Mouse (Mus musculus) common myeloid progenitor, adult 5-6 weeks (primary cell): ENCODE measurements around the gene Trappc11. TPM values are rescaled to one million over a fixed set of nuclear protein-coding genes. Genes with fewer than 3 reads are reported as not detected.

Experiments
- ATAC-seq: replicated peaks from 2 replicates; pipeline ENCODE4 v1.8.0; 2016; ENCODE audit warnings: low read depth, mild to moderate bottlenecking, moderate TSS enrichment, inconsistent platforms; ENCODE audit not compliant: poor library complexity, severe bottlenecking
- total RNA-seq: library from RNA; stranded (forward); fragments of 200-1000, 187-1606 nt; gene quantifications from 2 replicates; pipeline ENCODE4 v1.2.3, GENCODE M21; 2017

The Trappc11 gene
- total RNA-seq = 38.2 and 51.9 TPM in 2 replicates

DNA sequence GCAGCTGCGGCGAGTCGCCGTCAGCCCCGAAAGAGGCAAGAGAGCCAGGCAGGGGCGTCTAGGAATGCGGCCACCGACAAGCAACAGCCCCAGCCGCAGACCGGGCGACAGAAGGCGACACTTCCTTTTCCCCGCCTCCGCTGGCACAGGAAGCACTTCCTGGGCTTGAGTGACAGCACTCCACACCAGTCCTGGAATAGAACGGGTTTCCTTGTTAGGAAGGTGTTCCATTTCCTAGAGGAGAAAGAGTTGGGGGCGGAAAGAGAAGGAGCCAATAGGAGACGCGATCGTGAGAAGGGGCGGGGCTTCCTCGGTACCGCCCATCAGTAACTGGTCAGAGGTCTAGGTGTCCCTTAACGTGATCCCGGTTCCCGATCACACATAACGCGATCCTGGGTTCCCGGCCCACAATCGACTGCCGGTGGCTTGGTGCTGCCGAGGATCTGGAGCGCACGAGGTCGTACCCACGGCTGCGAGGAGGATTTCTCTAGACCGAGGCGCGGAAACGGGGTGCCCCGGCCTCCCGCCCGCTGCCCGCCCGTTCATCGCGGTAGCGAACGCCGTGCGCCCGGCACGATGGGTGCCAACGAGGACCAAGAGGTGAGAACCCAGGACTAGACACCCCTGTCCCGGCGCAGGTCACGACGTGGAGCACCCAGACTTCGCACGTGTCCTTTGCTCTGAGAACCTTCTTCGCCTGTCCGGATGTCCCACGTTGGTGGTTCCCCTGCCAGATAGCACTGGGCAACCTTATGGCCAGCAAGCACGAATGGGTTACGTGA is at the start of gene Trappc11, which contains the start of gene Rwdd4a:
Gene Trappc11 (minus strand): TSS at position 127 of the 782 bp plus-strand sequence.
Gene Rwdd4a (plus strand): TSS at position 321 of the 782 bp plus-strand sequence.
- ATAC-seq = peak; percentile 99

DNA sequence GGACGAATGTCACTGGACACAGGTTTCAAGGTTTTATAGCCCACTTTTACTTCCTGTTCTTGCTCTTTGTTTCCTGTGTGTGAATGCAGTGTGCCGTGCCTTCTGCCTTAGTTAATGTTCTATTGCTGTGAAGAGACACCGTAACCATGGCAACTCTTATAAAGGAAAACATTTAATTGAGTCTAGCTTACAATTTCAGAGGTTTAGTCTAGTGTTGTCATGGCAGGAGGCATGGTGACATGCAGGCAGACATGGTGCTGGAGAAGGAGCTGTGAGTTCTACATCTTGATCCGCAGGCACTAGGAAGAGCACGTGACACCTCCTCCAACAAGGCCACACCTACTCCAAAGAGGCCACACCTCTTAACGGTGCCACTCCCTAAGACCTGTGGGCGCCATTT is 48.2 kb upstream of the Trappc11 start:
- no peak for ATAC-seq

GRCm38 (mm10) chr8:47573482-47573881 is 40.2 kb upstream of the Trappc11 start:
- ATAC-seq = no peak

- ATAC-seq = no peak
Observed at GRCm38 (mm10) chr8:47570161-47570560, 36.9 kb upstream of the Trappc11 start.

DNA sequence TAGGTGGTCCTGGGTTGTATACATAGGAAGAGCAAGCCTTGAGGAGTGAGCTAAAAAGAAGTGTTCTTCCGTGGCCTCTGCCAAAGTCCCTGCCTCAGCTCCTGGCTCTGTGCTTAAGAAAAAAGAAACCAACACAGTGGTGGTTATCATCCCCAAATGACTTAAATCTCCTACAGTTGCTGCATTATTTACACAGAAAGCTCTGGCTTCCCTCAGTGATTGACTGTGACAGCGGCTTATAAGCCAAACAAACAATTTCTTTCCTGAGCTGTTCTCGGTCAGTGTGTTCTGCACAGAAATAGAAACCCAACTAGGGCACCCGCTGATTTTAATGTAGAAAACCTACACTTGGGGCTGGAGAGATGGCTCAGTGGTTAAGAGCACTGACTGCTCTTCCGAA is 34.8 kb upstream of the Trappc11 start:
- no peak for ATAC-seq

DNA sequence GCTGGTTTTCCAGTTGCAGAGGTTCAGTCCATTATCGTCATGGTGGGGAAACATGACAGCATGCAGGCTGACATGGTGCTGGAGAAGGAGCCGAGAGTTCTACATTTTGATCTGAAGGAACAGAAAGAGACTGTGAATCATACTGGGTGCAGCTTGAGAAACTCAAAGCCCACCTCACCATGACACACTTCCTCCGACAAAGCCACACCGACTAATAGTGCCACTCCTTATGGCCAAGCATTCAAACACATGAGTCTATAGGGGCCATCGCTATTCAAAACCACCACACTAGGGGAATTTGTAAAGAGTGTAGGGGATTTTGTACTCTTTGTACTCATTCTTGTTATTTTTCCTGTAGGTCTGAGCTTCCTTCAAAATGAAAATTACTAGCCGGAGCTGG is 33.3 kb upstream of the Trappc11 start:
- no peak for ATAC-seq

GRCm38 (mm10) chr8:47560801-47561200 is 27.5 kb upstream of the Trappc11 start:
- ATAC-seq = no peak

GRCm38 (mm10) chr8:47558274-47558673 is 25.0 kb upstream of the Trappc11 start:
- ATAC-seq = no peak

- ATAC-seq = no peak
Observed at GRCm38 (mm10) chr8:47556446-47556845, 23.2 kb upstream of the Trappc11 start.

DNA sequence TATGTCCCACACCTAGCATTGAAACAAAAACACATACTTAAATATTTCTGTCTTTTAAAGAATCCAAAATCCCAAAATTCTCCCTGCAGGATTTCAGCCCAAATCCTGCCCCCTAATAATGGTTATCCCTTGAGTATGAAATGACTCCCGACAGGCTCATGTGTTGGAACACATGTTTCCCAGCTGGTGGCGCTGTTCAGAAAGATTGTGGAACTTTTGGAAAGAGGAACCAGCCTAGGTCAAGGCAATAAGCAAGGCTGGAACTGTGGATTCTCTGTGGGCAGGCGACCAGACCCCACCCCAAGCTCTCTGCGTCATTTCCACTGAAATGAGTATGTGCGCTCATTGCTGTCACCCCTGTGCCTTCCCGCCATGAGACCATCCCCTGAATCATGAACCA is 20.3 kb upstream of the Trappc11 start:
- peak; percentile 62; the same call in 1 of the 2 replicates for ATAC-seq

- ATAC-seq = no peak
Observed at GRCm38 (mm10) chr8:47547102-47547501, 13.8 kb upstream of the Trappc11 start.

DNA sequence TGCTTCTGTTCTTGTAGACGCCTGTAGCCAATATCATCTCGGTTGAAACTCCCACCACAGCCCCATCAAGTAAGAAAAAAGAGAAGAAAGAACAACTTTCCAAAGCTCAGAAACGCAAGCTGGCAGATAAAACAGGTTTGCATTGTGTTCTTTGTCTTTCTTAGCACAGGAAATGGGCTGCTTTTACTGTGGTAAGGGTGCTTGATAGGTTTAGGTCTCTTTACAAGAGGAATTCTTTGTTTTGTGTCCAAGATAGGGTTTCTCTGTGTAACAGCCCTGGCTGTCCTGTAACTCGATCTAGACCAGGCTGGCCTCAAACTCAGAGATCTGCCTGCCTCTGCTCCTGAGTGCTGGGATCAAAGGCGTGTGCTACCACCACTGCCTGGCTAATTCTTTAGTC is 10.8 kb upstream of the Trappc11 start:
- no peak for ATAC-seq

- ATAC-seq = no peak
Observed at GRCm38 (mm10) chr8:47542746-47543145, 9.5 kb upstream of the Trappc11 start.

DNA sequence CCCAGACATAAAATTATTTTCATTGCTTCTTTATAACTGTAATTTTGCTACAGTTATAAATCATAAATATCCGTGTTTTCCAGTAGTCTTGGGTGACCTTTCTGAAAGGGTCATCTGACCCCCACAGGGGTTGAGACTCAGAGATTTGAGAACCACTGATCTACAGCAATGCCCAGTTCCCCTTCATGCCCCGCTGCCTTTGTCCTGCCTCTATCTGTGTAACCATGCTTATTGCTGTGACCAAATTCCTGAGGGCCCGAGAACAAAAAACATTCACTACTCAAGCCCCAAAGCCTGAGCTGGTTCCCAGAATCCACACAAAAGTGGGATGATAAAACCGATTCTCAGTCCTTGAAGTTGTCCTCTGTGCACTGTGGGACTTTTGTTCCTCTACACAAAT is 5.1 kb upstream of the Trappc11 start:
- ATAC-seq = no peak

DNA sequence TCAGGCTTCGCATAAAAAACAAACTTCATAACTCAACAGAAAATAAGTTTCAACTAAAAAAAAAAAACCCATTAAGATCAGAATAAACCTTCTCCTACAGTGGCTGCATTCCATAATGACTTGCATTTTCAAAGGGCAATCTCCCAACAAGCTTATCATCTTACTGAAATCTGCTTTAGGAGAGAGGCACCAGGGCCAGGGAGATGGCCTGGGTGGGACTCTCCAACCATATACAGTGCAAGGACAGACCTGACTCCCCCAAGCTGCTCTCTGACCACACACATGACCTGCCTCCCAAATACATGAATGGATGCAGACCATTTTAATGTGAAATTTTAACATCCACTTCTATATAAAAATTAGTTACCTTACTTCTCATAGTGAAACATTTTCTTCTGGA is 5.2 kb downstream of the Trappc11 start:
- ATAC-seq = no peak

DNA sequence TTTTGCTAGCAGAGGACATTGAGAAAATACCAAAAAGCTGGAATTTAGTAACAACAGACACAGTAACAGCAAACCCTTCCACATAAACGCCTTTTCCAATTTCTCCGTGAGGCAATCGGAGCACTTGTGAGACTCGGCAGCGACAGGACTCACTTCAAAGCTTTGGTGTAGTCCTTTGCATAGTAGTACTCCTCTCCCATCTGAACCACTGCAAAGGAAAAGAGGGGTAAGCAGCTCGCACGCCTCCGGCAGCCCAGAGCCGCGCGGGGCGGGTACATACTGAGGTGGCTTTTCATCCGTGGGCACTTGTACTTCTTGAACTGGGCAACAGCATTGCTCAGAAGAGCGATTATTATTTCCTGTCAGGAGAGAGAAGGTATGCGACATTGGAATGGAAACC is 19.7 kb downstream of the Trappc11 start:
- ATAC-seq = no peak

DNA sequence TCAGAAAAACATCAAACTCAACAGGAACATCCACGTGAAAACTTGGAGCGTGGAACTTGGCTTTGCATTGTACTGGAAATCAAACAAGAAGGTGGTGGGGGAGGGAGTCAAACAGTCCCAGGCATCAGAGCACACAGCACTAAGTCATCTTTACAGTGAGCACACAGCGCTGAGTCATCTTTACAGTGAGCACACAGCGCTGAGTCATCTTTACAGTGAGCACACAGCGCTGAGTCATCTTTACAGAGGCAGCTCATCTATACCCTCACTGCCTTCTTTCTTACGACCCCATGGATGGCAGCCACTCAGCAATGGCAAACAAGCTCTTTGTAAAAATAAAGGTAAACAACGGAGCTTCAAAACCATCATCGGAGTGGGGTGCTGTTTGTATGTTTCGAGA is 22.3 kb downstream of the Trappc11 start:
- no peak for ATAC-seq

GRCm38 (mm10) chr8:47505431-47505830 is 27.8 kb downstream of the Trappc11 start:
- ATAC-seq = no peak

GRCm38 (mm10) chr8:47502546-47502945 is 30.7 kb downstream of the Trappc11 start:
- no peak for ATAC-seq

DNA sequence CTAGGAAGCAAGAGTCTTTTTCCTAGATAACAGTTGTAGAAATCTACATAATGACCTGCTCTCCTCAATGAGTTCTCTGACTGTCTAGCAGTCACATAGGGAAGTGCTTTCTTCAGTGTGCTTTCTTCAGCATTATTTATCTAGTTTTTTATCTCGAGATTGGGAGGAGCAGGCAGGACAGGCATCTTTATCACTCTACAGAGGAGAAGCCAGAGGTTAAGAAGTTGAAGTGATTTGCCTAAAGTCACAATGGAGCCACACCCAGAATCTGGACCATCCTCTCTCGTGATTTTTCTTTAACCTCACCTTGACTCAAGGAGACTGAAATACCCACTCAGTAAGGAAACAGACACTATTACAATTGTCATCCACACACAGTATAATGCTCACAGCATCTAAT is 31.3 kb downstream of the Trappc11 start:
- ATAC-seq = no peak

GRCm38 (mm10) chr8:47495428-47495827 is 37.8 kb downstream of the Trappc11 start:
- ATAC-seq = no peak

- no peak for ATAC-seq
Observed at GRCm38 (mm10) chr8:47494602-47495153, 38.6 kb downstream of the Trappc11 start.
